Mouse (Mus musculus) small intestine, adult 2 months (tissue): Measurements from ENCODE around the gene Vps26a. TPM values are rescaled to one million over a fixed set of nuclear protein-coding genes. Genes with fewer than 3 reads are reported as not detected.
"Not testable (repeated sequence)": the region's sequence is repeated elsewhere in the genome, so short reads cannot be mapped to it uniquely, and the experiment has no call there.

Source experiments
- H3K27ac ChIP-seq: fragments of 200-500 bp; 2 replicates; pipeline ENCODE4 v1.5.1; 2012; ENCODE audit warnings: low read depth, low read length, control low read depth, inconsistent platforms; ENCODE audit not compliant: insufficient read depth
- H3K27me3 ChIP-seq: fragments of 200-500 bp; 2 replicates; pipeline ENCODE4 v1.6.1; 2012; ENCODE audit warnings: mild to moderate bottlenecking, moderate library complexity, low read length, inconsistent platforms; ENCODE audit not compliant: control insufficient read depth, insufficient read depth
- H3K36me3 ChIP-seq: fragments of 200-500 bp; 2 replicates; pipeline ENCODE4 v1.6.1; 2012; ENCODE audit warnings: mild to moderate bottlenecking, low read length, control low read depth, inconsistent platforms; ENCODE audit not compliant: control insufficient read depth, insufficient read depth
- H3K4me1 ChIP-seq: fragments of 200-500 bp; 2 replicates; pipeline ENCODE4 v1.6.1; 2012; ENCODE audit warnings: low read length, inconsistent platforms, mixed read lengths; ENCODE audit not compliant: control insufficient read depth, insufficient read depth, insufficient read length
- H3K4me3 ChIP-seq: fragments of 200-500 bp; 2 replicates; pipeline ENCODE4 v1.5.1; 2012; ENCODE audit warnings: low read depth, mild to moderate bottlenecking, control low read depth, inconsistent platforms, low read length, moderate library complexity
- CTCF ChIP-seq: fragments of 200-500 bp; IDR thresholded peaks from 2 replicates; pipeline ENCODE4 v1.5.1; 2012; ENCODE audit warnings: low read depth, mild to moderate bottlenecking, control low read depth, inconsistent platforms, low read length, moderate library complexity, mixed read lengths; ENCODE audit not compliant: insufficient replicate concordance, insufficient read length; ENCODE audit errors: extremely low read depth
- POLR2A ChIP-seq: fragments of 200-500 bp; IDR thresholded peaks from 2 replicates; pipeline ENCODE4 v1.6.1; 2012; ENCODE audit warnings: low read depth, mild to moderate bottlenecking, control low read depth, inconsistent platforms, low read length, moderate library complexity
- WGBS: fragments of 180-500 bp; shearing (Covaris S2); methylation state at CpG from one replicate; pipeline ENCODE4 v1.1.7; 2018; 5-methylcytosine and 5-hydroxymethylcytosine counted together
- polyA plus RNA-seq: library from polyadenylated mRNA; depleted of rRNA; stranded (reverse); fragments of >200 nt; gene quantifications from 2 replicates; pipeline ENCODE4 v1.2.3, GENCODE M21; 2012

Gene Vps26a
- polyA plus RNA-seq, 1 experiment: 3.2 TPM

GRCm38 (mm10) chr10:62500916-62501615, 14.5 kb upstream of the Vps26a start:
- no peaks in the 10 kb centered on the region for H3K36me3 ChIP-seq
- peaks cover 7% of the 10 kb centered on the region; the same call in 1 of the 2 replicates for H3K4me1 ChIP-seq

GRCm38 (mm10) chr10:62500088-62500915, 13.7 kb upstream of the Vps26a start:
- peaks cover 7% of the 10 kb centered on the region; the same call in 1 of the 2 replicates for H3K4me1 ChIP-seq

More at GRCm38 (mm10) chr10:62500916-62501615, 14.5 kb upstream of the Vps26a start:
- TF ChIP-seq POLR2A (no peak), CTCF (no peak)
- Histone ChIP-seq H3K4me3 (no peak overlapping the region), H3K27me3 (no peaks in the 10 kb centered on the region), H3K27ac (peak overlapping the region; percentile 33; the same call in 1 of the 2 replicates)
- WGBS: 72% methylated on average over 9 of the region's 9 CpGs

GRCm38 (mm10) chr10:62491681-62492080, 5.1 kb upstream of the Vps26a start:
- H3K27ac ChIP-seq: peak overlapping the region; percentile 27; the same call in 1 of the 2 replicates
- not testable (repeated sequence) for H3K4me3 ChIP-seq, H3K36me3 ChIP-seq, H3K27me3 ChIP-seq, H3K4me1 ChIP-seq
- 48% methylated on average over 3 of the region's 3 CpGs for WGBS

More at GRCm38 (mm10) chr10:62500088-62500915, 13.7 kb upstream of the Vps26a start:
- Histone ChIP-seq H3K36me3 (no peaks in the 10 kb centered on the region), H3K4me3 (no peak overlapping the region), H3K27ac (peak overlapping the region; percentile 33; the same call in 1 of the 2 replicates), H3K27me3 (no peaks in the 10 kb centered on the region)
- 22% methylated on average over 15 of the region's 15 CpGs for WGBS
- TF ChIP-seq POLR2A (no peak), CTCF (peak; percentile 78; the same call in 1 of the 2 replicates)

- no peak overlapping the region for H3K4me3 ChIP-seq
- no peaks in the 10 kb centered on the region for H3K27me3 ChIP-seq
- no peak overlapping the region for H3K27ac ChIP-seq
- no peak for TF ChIP-seq POLR2A
- no peak for TF ChIP-seq CTCF
- H3K4me1 ChIP-seq: peaks cover 2% of the 10 kb centered on the region; the same call in 1 of the 2 replicates
- 14% methylated on average over 1 of the region's 1 CpGs for whole genome bisulfite sequencing
- H3K36me3 ChIP-seq: no peaks in the 10 kb centered on the region
Observed at GRCm38 (mm10) chr10:62488266-62488665, 1.7 kb upstream of the Vps26a start.

- 1% methylated on average over 41 of the region's 48 CpGs for WGBS
- H3K4me1 ChIP-seq: peaks cover 3% of the 10 kb centered on the region; the same call in 1 of the 2 replicates
- no peaks in the 10 kb centered on the region for H3K27me3 ChIP-seq
- no peaks in the 10 kb centered on the region for H3K36me3 ChIP-seq
- H3K4me3 ChIP-seq: peak overlapping the region; percentile 80
- H3K27ac ChIP-seq: peak overlapping the region; percentile 77
- TF ChIP-seq CTCF (no peak), POLR2A (no peak)
Observed at GRCm38 (mm10) chr10:62485878-62486582, 575 bp downstream of the Vps26a start.

- WGBS: 53% methylated on average over 7 of the region's 7 CpGs
- TF ChIP-seq CTCF (no peak), POLR2A (no peak)
- Histone ChIP-seq H3K4me1 (peaks cover 3% of the 10 kb centered on the region; the same call in 1 of the 2 replicates), H3K27ac (no peak overlapping the region), H3K4me3 (no peak overlapping the region), H3K36me3 (peaks cover 14% of the 10 kb centered on the region), H3K27me3 (no peaks in the 10 kb centered on the region)
Observed at GRCm38 (mm10) chr10:62481108-62481852, 5.3 kb downstream of the Vps26a start.
